Mouse (Mus musculus) ES-Bruce4 (cell line): ENCODE data around the gene Arl5a.

Experiments
- CTCF ChIP-seq: IDR thresholded peaks from one replicate; pipeline ENCODE4 v1.8.1; 2011; ENCODE audit warnings: low read depth, low read length
- POLR2A ChIP-seq: IDR thresholded peaks from one replicate; pipeline ENCODE4 v1.8.1; 2011; ENCODE audit warnings: low read length; ENCODE audit not compliant: insufficient read depth

DNA sequence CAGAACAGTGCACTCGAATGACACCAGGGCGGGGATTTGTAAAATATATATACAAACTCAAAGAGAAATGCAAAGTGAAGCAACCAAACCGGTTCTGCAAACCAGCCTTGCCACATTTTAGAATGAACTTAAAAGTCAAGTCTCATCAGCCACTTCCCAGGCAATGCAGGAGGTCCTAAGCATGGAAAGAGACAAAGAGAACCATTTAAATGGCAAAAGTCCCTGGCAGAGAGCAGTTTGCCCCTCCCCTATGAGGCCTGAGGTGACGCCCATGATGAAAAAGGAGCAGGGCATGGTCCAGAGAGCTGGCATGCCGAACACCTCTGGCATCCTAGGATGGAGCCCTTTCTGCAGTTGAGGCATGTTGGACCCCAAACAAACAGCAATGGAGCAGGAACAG lies 17.4 kb upstream of the Arl5a start:
- no peak for TF ChIP-seq CTCF
- no peak for TF ChIP-seq POLR2A
